In genomic region chr1:61928131-61928761, GRCm38 (mm10) we compare ENCODE assay signal across 12 mouse cellular contexts.
DNase-seq lines count a peak whose midpoint lies in the region; ATAC-seq and TF ChIP-seq lines count a peak whose summit lies in the region.
"Had no signal": no experiment of that assay in that cellular context is flagged by ENCODE, and none has a peak within 500 bp of the region (broad histone marks: within the 10 kb centered on the region; RNA-seq: fewer than 3 reads in every experiment).

No protein-coding gene starts in this region.

- no peaks in the 10 kb centered on the region for H3K36me3 ChIP-seq in hindbrain, embryonic 13.5 days
- H3K36me3 ChIP-seq in hindbrain, embryonic 11.5 days (ENCODE audit: control insufficient read depth, insufficient read depth, low read length): no peaks in the 10 kb centered on the region
- no peaks in the 10 kb centered on the region for H3K36me3 ChIP-seq in lung, postnatal 0 days (ENCODE audit: insufficient read depth, low read length)
- H3K36me3 ChIP-seq in limb, embryonic 11.5 days (ENCODE audit: control insufficient read depth, insufficient read depth, low read length): no peaks in the 10 kb centered on the region
- no peaks in the 10 kb centered on the region for H3K36me3 ChIP-seq in heart, embryonic 11.5 days (ENCODE audit: control insufficient read depth, insufficient read depth, low read length)
- H3K36me3 ChIP-seq: lung, embryonic 15.5 days had no signal

- H3K9ac ChIP-seq in hindbrain, embryonic 13.5 days: no peak overlapping the region
- H3K9ac ChIP-seq in hindbrain, embryonic 11.5 days (ENCODE audit: low read depth, low read length): no peak overlapping the region
- no peak overlapping the region for H3K9ac ChIP-seq in lung, postnatal 0 days (replicated peaks; ENCODE audit: low read depth)
- H3K9ac ChIP-seq in limb, embryonic 11.5 days (ENCODE audit: low read length): no peak overlapping the region
- H3K9ac ChIP-seq in heart, embryonic 11.5 days (ENCODE audit: low read depth, low read length): no peak overlapping the region
- H3K9ac ChIP-seq: lung, embryonic 15.5 days had no signal

- H3K4me2 ChIP-seq in hindbrain, embryonic 13.5 days: no peak overlapping the region
- H3K4me2 ChIP-seq in hindbrain, embryonic 11.5 days (replicated peaks; ENCODE audit: low read depth, low read length): no peak overlapping the region
- 0 out of 2 replicates have a peak overlapping the region, but pooled peaks have one; percentile 11 for H3K4me2 ChIP-seq in lung, postnatal 0 days (replicated peaks; ENCODE audit: low read depth, low read length)
- H3K4me2 ChIP-seq in limb, embryonic 11.5 days (ENCODE audit: low read depth, severe bottlenecking): no peak overlapping the region
- H3K4me2 ChIP-seq in heart, embryonic 11.5 days: no peak overlapping the region
- H3K4me2 ChIP-seq: lung, embryonic 15.5 days; midbrain, embryonic 11.5 days had no signal

- no peaks in the 10 kb centered on the region for H3K9me3 ChIP-seq in hindbrain, embryonic 13.5 days
- no peaks in the 10 kb centered on the region for H3K9me3 ChIP-seq in hindbrain, embryonic 11.5 days (ENCODE audit: control insufficient read depth, low read length)
- H3K9me3 ChIP-seq in lung, postnatal 0 days (ENCODE audit: low read length): no peaks in the 10 kb centered on the region
- no peaks in the 10 kb centered on the region for H3K9me3 ChIP-seq in limb, embryonic 11.5 days (ENCODE audit: control insufficient read depth, low read length)
- H3K9me3 ChIP-seq in heart, embryonic 11.5 days (replicated peaks; ENCODE audit: control insufficient read depth, low read length): no peaks in the 10 kb centered on the region
- H3K9me3 ChIP-seq: lung, embryonic 15.5 days had no signal

- peaks cover 13% of the 10 kb centered on the region for H3K4me1 ChIP-seq in hindbrain, embryonic 13.5 days (replicated peaks)
- no peaks in the 10 kb centered on the region for H3K4me1 ChIP-seq in hindbrain, embryonic 11.5 days (replicated peaks; ENCODE audit: control insufficient read depth, insufficient read depth, low read length)
- peaks cover 4% of the 10 kb centered on the region; the same call in 1 of the 2 replicates for H3K4me1 ChIP-seq in lung, postnatal 0 days (ENCODE audit: insufficient read depth, low read depth, low read length)
- H3K4me1 ChIP-seq in lung, adult 2 months (ENCODE audit: control insufficient read depth, insufficient read depth, low read length): peaks cover 7% of the 10 kb centered on the region; the same call in 1 of the 2 replicates
- H3K4me1 ChIP-seq in limb, embryonic 11.5 days (ENCODE audit: control insufficient read depth, insufficient read depth, low read length): peaks cover 13% of the 10 kb centered on the region
- H3K4me1 ChIP-seq in heart, embryonic 11.5 days (ENCODE audit: control insufficient read depth, insufficient read depth, low read length): no peaks in the 10 kb centered on the region

- ATAC-seq in hindbrain, embryonic 13.5 days (ENCODE audit: low FRiP score): no peak
- no peak for ATAC-seq in hindbrain, embryonic 11.5 days (ENCODE audit: low FRiP score)
- no peak for ATAC-seq in lung, postnatal 0 days
- ATAC-seq in CD4-positive, CD25-positive, alpha-beta regulatory T cell, adult 4 months: peak; percentile 61
- 0 out of 2 replicates have a peak, but pooled peaks have one; percentile 51 for ATAC-seq in limb, embryonic 11.5 days (ENCODE audit: insufficient number of reproducible peaks, low FRiP score, low TSS enrichment, low read depth)
- ATAC-seq in heart, embryonic 11.5 days (replicated peaks; ENCODE audit: insufficient number of reproducible peaks, low FRiP score, low TSS enrichment): no peak

- TF ChIP-seq EP300 in lung, postnatal 0 days (IDR thresholded peaks at IDR 0.05): no peak

- no peak for TF ChIP-seq CTCF in lung, postnatal 0 days (IDR thresholded peaks at IDR 0.05)
- no peak for TF ChIP-seq CTCF in lung, adult 2 months (IDR thresholded peaks at IDR 0.05; ENCODE audit: insufficient read depth, low read length)

- no peak overlapping the region for H3K4me3 ChIP-seq in hindbrain, embryonic 13.5 days
- no peak overlapping the region for H3K4me3 ChIP-seq in hindbrain, embryonic 11.5 days (ENCODE audit: low read depth, low read length)
- no peak overlapping the region for H3K4me3 ChIP-seq in lung, postnatal 0 days (ENCODE audit: low read depth, low read length)
- no peak overlapping the region for H3K4me3 ChIP-seq in lung, adult 2 months (replicated peaks; ENCODE audit: extremely low read depth, low read depth, low read length)
- no peak overlapping the region for H3K4me3 ChIP-seq in limb, embryonic 11.5 days (ENCODE audit: low read depth, low read length)
- H3K4me3 ChIP-seq in heart, embryonic 11.5 days (ENCODE audit: low read depth, low read length): no peak overlapping the region
- H3K4me3 ChIP-seq: lung, embryonic 15.5 days had no signal

- 46% methylated on average over 7 of the region's 7 CpGs for WGBS in hindbrain, embryonic 13.5 days
- WGBS in hindbrain, embryonic 11.5 days: 57% methylated on average over 7 of the region's 7 CpGs
- 55% methylated on average over 7 of the region's 7 CpGs for WGBS in lung, postnatal 0 days
- WGBS in lung, adult 2 months: 51% methylated on average over 7 of the region's 7 CpGs
- 15% methylated on average over 7 of the region's 7 CpGs for WGBS in limb, embryonic 11.5 days
- WGBS in heart, embryonic 11.5 days (ENCODE audit: insufficient replicate concordance): 74% methylated on average over 7 of the region's 7 CpGs

- no peak for DNase-seq in hindbrain, embryonic 11.5 days (ENCODE audit: low spot score)
- DNase-seq in lung, postnatal 0 days (ENCODE audit: low spot score): no peak
- no peak for DNase-seq in lung, adult 2 months
- peak; percentile 46 for DNase-seq in limb, embryonic 11.5 days (ENCODE audit: low spot score)
- DNase-seq in yolk sac, embryonic 10.5 days (ENCODE audit: low spot score): no peak
- DNase-seq: cerebellum, adult 11 months; spleen, adult 18-20 months had no signal

- no peaks in the 10 kb centered on the region for H3K27me3 ChIP-seq in hindbrain, embryonic 13.5 days
- no peaks in the 10 kb centered on the region for H3K27me3 ChIP-seq in hindbrain, embryonic 11.5 days (ENCODE audit: control insufficient read depth, insufficient read depth, low read length)
- no peaks in the 10 kb centered on the region for H3K27me3 ChIP-seq in lung, postnatal 0 days (replicated peaks; ENCODE audit: insufficient read depth, low read length)
- H3K27me3 ChIP-seq in limb, embryonic 11.5 days (ENCODE audit: control insufficient read depth, insufficient read depth, low read length): no peaks in the 10 kb centered on the region
- H3K27me3 ChIP-seq in heart, embryonic 11.5 days (ENCODE audit: control insufficient read depth, insufficient read depth, low read length): no peaks in the 10 kb centered on the region
- H3K27me3 ChIP-seq: lung, embryonic 15.5 days had no signal

- H3K27ac ChIP-seq in hindbrain, embryonic 13.5 days: 0 out of 2 replicates have a peak overlapping the region, but pooled peaks have one; percentile 23
- H3K27ac ChIP-seq in hindbrain, embryonic 11.5 days (ENCODE audit: low read depth, low read length): no peak overlapping the region
- no peak overlapping the region for H3K27ac ChIP-seq in lung, postnatal 0 days (ENCODE audit: low read length)
- H3K27ac ChIP-seq in limb, embryonic 11.5 days (replicated peaks; ENCODE audit: low read depth, low read length): no peak overlapping the region
- H3K27ac ChIP-seq in heart, embryonic 11.5 days (ENCODE audit: low read depth, low read length): no peak overlapping the region
- H3K27ac ChIP-seq: lung, embryonic 15.5 days had no signal

- TF ChIP-seq POLR2A in lung, adult 2 months (IDR thresholded peaks at IDR 0.05; ENCODE audit: borderline replicate concordance, extremely low read depth, low read depth, low read length): no peak

Comparison
In these comparisons a context has a peak if more than half of its experiments do, and no peak if none do; other contexts are left out.
1. ATAC-seq: peak in CD4-positive, CD25-positive, alpha-beta regulatory T cell, adult 4 months (single experiment) and limb, embryonic 11.5 days (single experiment); none in hindbrain, embryonic 13.5 days (single experiment), hindbrain, embryonic 11.5 days (single experiment), lung, postnatal 0 days (single experiment) and heart, embryonic 11.5 days (single experiment).